Mouse (Mus musculus) neural tube, embryonic 15.5 days (tissue): Measurements from ENCODE around the gene Pla2g12a. TPM values are rescaled to one million over a fixed set of nuclear protein-coding genes. Genes with fewer than 3 reads are reported as not detected.

Experiments used
- ATAC-seq: fragments of 200-750 bp; cut with Nextera tagmentation; 2 replicates; pipeline ENCODE4 v1.8.0; 2017; ENCODE audit warnings: mild to moderate bottlenecking, moderate TSS enrichment, moderate library complexity; ENCODE audit not compliant: low FRiP score
- H3K27ac ChIP-seq: fragments of 300-500 bp; sonication (generic); replicated peaks from 2 replicates; pipeline ENCODE4 v1.5.1; 2015; ENCODE audit warnings: mild to moderate bottlenecking, inconsistent platforms
- H3K27me3 ChIP-seq: fragments of 300-500 bp; sonication (generic); replicated peaks from 2 replicates; pipeline ENCODE4 v1.6.1; 2015; ENCODE audit warnings: inconsistent platforms
- H3K36me3 ChIP-seq: fragments of 300-500 bp; sonication (generic); 2 replicates; pipeline ENCODE4 v1.6.1; 2015; ENCODE audit warnings: inconsistent platforms
- H3K4me1 ChIP-seq: fragments of 300-500 bp; sonication (generic); 2 replicates; pipeline ENCODE4 v1.6.1; 2015; ENCODE audit warnings: inconsistent platforms
- H3K4me2 ChIP-seq: fragments of 300-500 bp; sonication (generic); 2 replicates; pipeline ENCODE4 v1.6.1; 2015; ENCODE audit warnings: inconsistent platforms, mild to moderate bottlenecking, moderate library complexity
- H3K4me3 ChIP-seq: fragments of 300-500 bp; sonication (generic); replicated peaks from 2 replicates; pipeline ENCODE4 v1.5.1; 2015; ENCODE audit warnings: mild to moderate bottlenecking, inconsistent platforms
- H3K9ac ChIP-seq: fragments of 300-500 bp; sonication (generic); replicated peaks from 2 replicates; pipeline ENCODE4 v1.6.1; 2015; ENCODE audit warnings: mild to moderate bottlenecking, inconsistent platforms
- H3K9me3 ChIP-seq: fragments of 300-500 bp; sonication (generic); replicated peaks from 2 replicates; pipeline ENCODE4 v1.6.1; 2016; ENCODE audit warnings: inconsistent platforms
- WGBS: fragments of 180-500 bp; shearing (Covaris S2); methylation state at CpG from one replicate; pipeline ENCODE4 v1.1.7; 2015; ENCODE audit warnings: mixed read lengths; 5-methylcytosine and 5-hydroxymethylcytosine counted together
- polyA plus RNA-seq: library from polyadenylated mRNA; unstranded; fragments of >200 nt; fragmentation: Nextera tagmentation; extraction: Ambion mirVana; gene quantifications from 2 replicates; pipeline ENCODE4 v1.2.1, GENCODE M21; 2015

Pla2g12a gene
- polyA plus RNA-seq, 1 experiment from 2014 or later: 37.5 TPM

DNA sequence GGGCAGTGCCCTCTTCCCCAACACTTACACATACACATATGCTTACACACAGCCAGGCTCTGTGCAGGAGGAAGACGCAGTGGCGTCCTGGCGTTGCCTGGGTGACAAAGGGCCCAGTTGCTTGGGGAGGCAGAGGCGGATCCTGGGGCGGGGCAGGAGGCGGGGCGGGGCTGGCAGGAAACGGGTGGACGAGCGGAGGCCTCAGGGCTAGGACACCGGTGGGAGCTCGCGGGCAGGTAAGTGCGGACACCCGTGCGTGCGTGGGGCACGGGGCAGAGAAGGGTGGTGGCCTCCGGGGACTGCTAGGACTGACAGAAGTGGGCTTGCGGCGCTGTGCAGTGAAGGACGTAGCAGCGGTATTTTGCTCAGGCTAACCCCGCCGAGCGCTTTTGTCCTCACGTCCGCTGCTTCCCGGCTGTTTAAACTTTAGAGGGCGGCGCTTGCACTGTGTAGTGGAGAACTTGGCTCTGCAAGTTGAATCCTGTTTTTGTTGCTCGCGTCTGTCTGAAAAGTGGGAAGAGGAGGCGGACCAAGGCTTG is 22.9 kb downstream of the Pla2g12a start, which contains the start of gene Casp6:
TSS of gene Casp6 (plus strand) at position 155 of the 539 bp plus-strand sequence.
- H3K4me3 ChIP-seq: peak within 1 kb of the TSS; percentile 56
- peaks cover 15% of the 10 kb centered on the region for H3K4me1 ChIP-seq
- peak; percentile 91 for ATAC-seq
- no peaks in the 10 kb centered on the region for H3K36me3 ChIP-seq
- H3K4me2 ChIP-seq: peak within 1 kb of the TSS; percentile 82
- WGBS: 0% methylated on average over 34 of the region's 34 CpGs
- H3K27me3 ChIP-seq: no peaks in the 10 kb centered on the region
- H3K9me3 ChIP-seq: no peaks in the 10 kb centered on the region
- peak within 1 kb of the TSS; percentile 48 for H3K9ac ChIP-seq
- 0 out of 2 replicates have a peak within 1 kb of the TSS, but pooled peaks have one; percentile 37 for H3K27ac ChIP-seq

DNA sequence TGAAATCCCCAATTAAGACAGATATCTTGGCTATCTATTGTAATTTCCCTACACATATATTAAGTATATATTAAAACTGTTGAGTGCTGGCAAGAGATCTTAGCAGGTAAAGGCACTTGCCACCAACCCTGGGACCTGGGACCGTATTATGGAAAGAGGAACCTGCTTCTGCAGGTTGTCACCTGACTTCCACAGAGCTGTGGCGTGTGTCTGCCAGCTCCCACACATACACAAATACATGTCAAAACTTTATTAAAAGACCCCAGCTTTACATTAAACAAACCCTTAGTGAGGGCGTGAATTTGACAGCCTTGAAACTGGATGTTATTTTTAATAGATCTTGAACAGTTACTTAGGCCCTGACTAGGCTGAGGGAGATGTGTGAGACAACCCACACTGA is 25.0 kb downstream of the Pla2g12a start:
- 93% methylated on average over 3 of the region's 3 CpGs for WGBS
- no peak overlapping the region for H3K27ac ChIP-seq
- H3K36me3 ChIP-seq: no peaks in the 10 kb centered on the region
- H3K27me3 ChIP-seq: no peaks in the 10 kb centered on the region
- no peak overlapping the region for H3K4me2 ChIP-seq
- no peak for ATAC-seq
- no peaks in the 10 kb centered on the region for H3K9me3 ChIP-seq
- H3K4me1 ChIP-seq: peaks cover 15% of the 10 kb centered on the region
- H3K4me3 ChIP-seq: no peak overlapping the region
- H3K9ac ChIP-seq: no peak overlapping the region

DNA sequence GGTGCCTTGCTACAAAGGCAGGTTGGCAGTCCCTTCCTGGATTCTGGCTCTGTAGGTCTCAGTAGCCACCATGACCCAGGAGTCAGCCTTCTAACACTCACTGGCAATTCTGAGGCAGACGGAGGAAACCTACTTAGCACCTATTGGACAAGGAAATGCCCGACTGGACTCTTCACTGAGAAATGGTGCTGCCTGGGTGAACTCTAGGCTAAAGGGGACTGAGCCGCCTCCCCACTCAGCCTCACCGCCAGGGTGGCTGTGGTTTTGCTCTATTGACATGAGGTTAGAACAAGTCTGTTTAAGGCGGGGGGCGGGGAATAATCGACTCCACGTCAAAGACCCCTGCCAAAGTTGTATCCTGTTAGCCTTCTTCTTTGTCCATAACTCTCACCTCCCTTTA is 25.5 kb downstream of the Pla2g12a start:
- no peak overlapping the region for H3K4me3 ChIP-seq
- WGBS: 87% methylated on average over 8 of the region's 8 CpGs
- H3K27me3 ChIP-seq: no peaks in the 10 kb centered on the region
- no peak overlapping the region for H3K27ac ChIP-seq
- H3K9ac ChIP-seq: no peak overlapping the region
- H3K9me3 ChIP-seq: no peaks in the 10 kb centered on the region
- H3K4me1 ChIP-seq: peaks cover 15% of the 10 kb centered on the region
- no peak for ATAC-seq
- no peaks in the 10 kb centered on the region for H3K36me3 ChIP-seq
- no peak overlapping the region for H3K4me2 ChIP-seq

DNA sequence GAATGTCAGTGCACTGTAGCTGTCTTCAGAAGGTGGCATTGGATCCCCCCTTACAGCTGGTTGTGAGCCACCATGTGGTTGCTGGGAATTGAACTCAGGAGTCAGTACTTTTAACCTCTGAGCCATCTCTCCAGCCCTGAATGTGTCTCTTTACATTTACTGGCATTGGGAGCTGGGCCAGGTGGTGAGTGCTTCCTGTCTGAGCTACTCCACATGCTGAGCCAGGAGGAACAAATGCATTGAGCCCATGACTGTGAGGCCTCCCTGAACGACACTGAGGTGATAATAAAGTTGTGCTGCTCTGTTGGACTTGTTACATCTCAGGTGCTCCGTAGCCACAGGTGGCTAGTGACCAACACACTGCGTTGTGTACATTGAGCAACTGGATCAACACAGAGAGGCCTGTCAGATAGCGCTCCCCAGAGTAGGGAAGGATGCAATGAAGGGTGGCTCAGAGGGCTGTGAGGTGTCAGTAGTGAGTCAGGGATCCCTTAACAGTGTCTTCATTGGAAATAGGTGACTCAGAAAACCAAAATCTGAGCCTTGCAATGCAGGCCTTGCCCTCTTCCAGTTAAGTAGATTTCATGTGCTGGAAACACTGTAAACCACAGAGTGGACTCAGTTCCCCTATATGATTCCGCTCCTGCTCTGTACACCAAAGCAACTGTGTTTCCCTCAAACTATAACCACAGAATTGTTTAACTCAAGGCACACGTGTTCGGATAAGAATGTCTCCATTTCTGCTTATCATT is 26.2 kb downstream of the Pla2g12a start:
- H3K4me2 ChIP-seq: no peak overlapping the region
- H3K9me3 ChIP-seq: no peaks in the 10 kb centered on the region
- H3K27me3 ChIP-seq: no peaks in the 10 kb centered on the region
- no peak overlapping the region for H3K27ac ChIP-seq
- H3K36me3 ChIP-seq: peaks cover 4% of the 10 kb centered on the region
- 88% methylated on average over 7 of the region's 7 CpGs for WGBS
- H3K4me1 ChIP-seq: peaks cover 15% of the 10 kb centered on the region
- no peak for ATAC-seq
- no peak overlapping the region for H3K9ac ChIP-seq
- H3K4me3 ChIP-seq: no peak overlapping the region

DNA sequence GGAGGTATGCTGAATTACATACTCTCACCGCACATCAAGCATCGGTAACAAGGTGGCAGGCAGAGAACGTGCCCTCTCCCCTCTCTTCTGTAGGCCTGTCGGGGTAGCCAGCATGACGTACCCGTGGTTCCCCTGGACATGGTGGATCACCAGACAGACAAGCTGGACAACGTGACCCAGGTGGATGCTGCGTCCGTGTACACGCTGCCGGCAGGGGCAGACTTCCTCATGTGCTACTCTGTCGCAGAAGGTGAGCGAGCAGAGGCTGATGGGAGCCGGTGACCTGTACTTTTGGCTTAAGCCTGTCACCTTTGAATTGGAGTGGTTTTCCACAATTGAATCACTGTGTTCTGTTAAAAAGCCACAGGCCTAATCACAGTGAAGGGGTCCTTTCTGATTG is 33.6 kb downstream of the Pla2g12a start:
- peaks cover 14% of the 10 kb centered on the region for H3K36me3 ChIP-seq
- no peak overlapping the region for H3K27ac ChIP-seq
- H3K4me2 ChIP-seq: no peak overlapping the region
- H3K9me3 ChIP-seq: no peaks in the 10 kb centered on the region
- WGBS: 95% methylated on average over 14 of the region's 14 CpGs
- no peak overlapping the region for H3K4me3 ChIP-seq
- no peak for ATAC-seq
- no peaks in the 10 kb centered on the region for H3K4me1 ChIP-seq
- H3K9ac ChIP-seq: no peak overlapping the region
- H3K27me3 ChIP-seq: no peaks in the 10 kb centered on the region

- H3K36me3 ChIP-seq: peaks cover 14% of the 10 kb centered on the region
- no peaks in the 10 kb centered on the region for H3K4me1 ChIP-seq
- no peak overlapping the region for H3K4me2 ChIP-seq
- no peak overlapping the region for H3K9ac ChIP-seq
- H3K27ac ChIP-seq: no peak overlapping the region
- no peak overlapping the region for H3K4me3 ChIP-seq
- 94% methylated on average over 13 of the region's 13 CpGs for WGBS
- no peaks in the 10 kb centered on the region for H3K9me3 ChIP-seq
- H3K27me3 ChIP-seq: no peaks in the 10 kb centered on the region
- ATAC-seq: no peak
These were observed 34.8 kb downstream of the Pla2g12a start for GRCm38 (mm10) chr3:129913241-129913640.

DNA sequence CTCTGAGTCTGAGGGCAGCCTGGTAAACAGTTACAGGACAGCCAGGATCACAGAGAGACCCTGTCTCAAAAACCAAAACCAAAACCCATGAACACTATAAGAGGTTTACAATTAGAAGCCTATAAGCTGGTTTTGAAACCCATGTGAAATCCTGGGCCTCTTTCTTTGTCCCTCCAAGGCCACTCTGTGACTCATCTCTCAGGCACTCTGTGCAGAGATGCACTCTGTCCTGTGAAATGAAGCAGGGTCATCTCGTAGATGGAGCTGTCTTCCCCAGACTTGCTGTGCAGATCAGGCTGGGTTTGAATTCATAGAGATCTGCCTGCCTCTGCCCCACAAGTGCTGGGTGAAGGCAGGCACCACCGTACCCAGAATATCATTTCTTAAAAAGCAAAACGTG is 39.0 kb downstream of the Pla2g12a start:
- Histone ChIP-seq H3K27ac (no peak overlapping the region), H3K4me1 (no peaks in the 10 kb centered on the region), H3K27me3 (no peaks in the 10 kb centered on the region), H3K9ac (no peak overlapping the region), H3K4me2 (no peak overlapping the region), H3K4me3 (no peak overlapping the region), H3K36me3 (peaks cover 4% of the 10 kb centered on the region; the same call in 1 of the 2 replicates), H3K9me3 (no peaks in the 10 kb centered on the region)
- WGBS: 86% methylated on average over 3 of the region's 3 CpGs
- no peak for ATAC-seq

DNA sequence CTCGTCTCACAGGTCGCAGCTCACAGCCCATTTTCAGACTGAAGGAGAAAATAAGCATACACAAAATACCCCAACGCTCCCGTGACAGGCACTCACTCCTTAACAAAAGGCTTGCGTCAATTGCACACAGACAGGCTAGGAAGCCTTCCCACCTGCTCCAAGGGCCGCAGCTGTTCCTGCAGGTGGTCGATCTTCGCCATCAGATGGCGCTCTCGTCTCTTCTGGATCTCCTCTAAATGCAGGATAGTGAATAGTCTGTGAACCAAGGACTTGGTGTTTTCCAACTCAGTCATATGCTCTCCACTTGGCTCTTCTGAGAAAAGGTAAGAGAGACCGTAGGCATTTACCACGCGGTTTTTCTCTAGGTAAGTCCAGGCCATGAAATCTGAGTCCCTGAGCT is 40.0 kb downstream of the Pla2g12a start:
- H3K4me1 ChIP-seq: no peaks in the 10 kb centered on the region
- peaks cover 4% of the 10 kb centered on the region; the same call in 1 of the 2 replicates for H3K36me3 ChIP-seq
- H3K27me3 ChIP-seq: no peaks in the 10 kb centered on the region
- H3K27ac ChIP-seq: no peak overlapping the region
- no peak overlapping the region for H3K4me2 ChIP-seq
- no peak overlapping the region for H3K9ac ChIP-seq
- 13% methylated on average over 13 of the region's 13 CpGs for WGBS
- H3K9me3 ChIP-seq: no peaks in the 10 kb centered on the region
- H3K4me3 ChIP-seq: no peak overlapping the region
- peak; percentile 81 for ATAC-seq

- H3K27ac ChIP-seq: no peak overlapping the region
- H3K36me3 ChIP-seq: no peaks in the 10 kb centered on the region
- no peaks in the 10 kb centered on the region for H3K27me3 ChIP-seq
- no peak overlapping the region for H3K9ac ChIP-seq
- no peaks in the 10 kb centered on the region for H3K4me1 ChIP-seq
- H3K4me3 ChIP-seq: no peak overlapping the region
- WGBS: 90% methylated on average over 7 of the region's 7 CpGs
- no peak overlapping the region for H3K4me2 ChIP-seq
- ATAC-seq: no peak
- H3K9me3 ChIP-seq: no peaks in the 10 kb centered on the region
These were observed 45.2 kb downstream of the Pla2g12a start for GRCm38 (mm10) chr3:129923581-129923980.

DNA sequence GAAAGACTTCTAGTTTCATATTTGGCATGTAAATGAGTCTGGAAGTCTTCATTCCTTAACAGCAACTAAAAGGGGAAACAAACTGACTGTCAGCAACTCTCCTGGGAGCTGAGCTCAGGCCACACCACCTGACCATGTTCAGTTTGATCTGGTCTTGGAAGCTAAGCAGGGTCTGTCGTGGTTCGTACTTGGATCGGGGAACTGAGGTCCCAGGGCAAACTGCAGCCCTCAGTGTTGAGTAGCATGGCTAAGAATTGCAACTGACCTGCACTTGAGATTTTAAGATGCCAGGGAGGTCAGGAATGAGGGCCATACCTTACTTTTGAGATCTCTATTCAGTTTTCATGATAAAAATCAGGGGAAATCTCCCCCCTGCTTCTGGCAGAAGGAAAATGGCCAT is 47.5 kb downstream of the Pla2g12a start:
- no peak overlapping the region for H3K4me2 ChIP-seq
- H3K27ac ChIP-seq: no peak overlapping the region
- no peaks in the 10 kb centered on the region for H3K36me3 ChIP-seq
- H3K9me3 ChIP-seq: no peaks in the 10 kb centered on the region
- WGBS: 95% methylated on average over 3 of the region's 3 CpGs
- no peak overlapping the region for H3K4me3 ChIP-seq
- no peaks in the 10 kb centered on the region for H3K27me3 ChIP-seq
- ATAC-seq: no peak
- H3K9ac ChIP-seq: no peak overlapping the region
- no peaks in the 10 kb centered on the region for H3K4me1 ChIP-seq

DNA sequence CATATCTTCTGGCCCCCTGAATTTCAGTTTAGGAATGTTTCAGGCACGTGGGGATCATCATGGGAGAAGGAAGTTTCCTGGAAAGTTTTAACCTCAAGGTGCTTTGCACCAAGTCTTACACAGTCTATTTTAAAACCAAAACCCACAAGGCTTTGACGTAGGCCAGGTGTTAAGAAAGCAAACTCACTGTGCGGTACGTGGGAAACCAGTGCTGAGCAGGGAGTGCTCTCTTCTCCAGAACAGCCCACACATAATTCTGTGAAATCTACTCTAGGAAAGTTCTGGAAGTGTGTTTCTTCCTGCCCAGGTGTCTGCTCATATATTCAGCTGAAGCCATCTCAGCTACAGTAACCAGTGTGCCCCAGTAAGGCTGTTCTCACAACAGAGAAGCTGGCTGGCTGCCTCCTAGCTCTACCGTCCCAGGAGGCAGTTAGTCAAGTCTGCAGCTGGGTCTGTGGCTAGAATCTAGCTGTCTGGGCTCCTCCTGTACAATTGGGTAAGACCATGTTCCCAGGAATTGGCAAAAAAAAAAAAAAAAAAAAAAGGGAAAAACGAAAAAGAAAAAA is 51.9 kb downstream of the Pla2g12a start:
- no peaks in the 10 kb centered on the region for H3K27me3 ChIP-seq
- H3K27ac ChIP-seq: no peak overlapping the region
- no peaks in the 10 kb centered on the region for H3K9me3 ChIP-seq
- no peaks in the 10 kb centered on the region for H3K36me3 ChIP-seq
- no peak for ATAC-seq
- H3K4me3 ChIP-seq: no peak overlapping the region
- no peaks in the 10 kb centered on the region for H3K4me1 ChIP-seq
- no peak overlapping the region for H3K9ac ChIP-seq
- H3K4me2 ChIP-seq: no peak overlapping the region
- 74% methylated on average over 6 of the region's 6 CpGs for WGBS

GRCm38 (mm10) chr3:129932443-129932842 is 54.0 kb downstream of the Pla2g12a start:
- no peaks in the 10 kb centered on the region for H3K9me3 ChIP-seq
- H3K4me3 ChIP-seq: no peak overlapping the region
- H3K4me2 ChIP-seq: no peak overlapping the region
- 0 out of 2 replicates have a peak, but pooled peaks cover 3% of the 10 kb centered on the region for H3K4me1 ChIP-seq
- H3K36me3 ChIP-seq: no peaks in the 10 kb centered on the region
- H3K27me3 ChIP-seq: no peaks in the 10 kb centered on the region; the same call in 1 of the 2 replicates
- H3K27ac ChIP-seq: no peak overlapping the region
- no peak for ATAC-seq
- no peak overlapping the region for H3K9ac ChIP-seq
- WGBS: 51% methylated on average over 4 of the region's 4 CpGs
